Mouse (Mus musculus): ENCODE measurements around the gene Sphk2. TPM values are rescaled to one million over a fixed set of nuclear protein-coding genes. Genes with fewer than 3 reads are reported as not detected.

The Sphk2 gene
- polyA plus RNA-seq, 1 experiment from 2014 or later = 17.5 TPM

GRCm38 (mm10) chr7:45744387-45744786 is 26.6 kb upstream of the Sphk2 start:
- Histone ChIP-seq H3K9ac (no peak overlapping the region), H3K4me2 (no peak overlapping the region), H3K4me3 (no peak overlapping the region), H3K27ac (replicated peaks) (no peak overlapping the region), H3K9me3 (no peaks in the 10 kb centered on the region; the same call in 1 of the 2 replicates), H3K27me3 (replicated peaks) (peaks cover 14% of the 10 kb centered on the region), H3K4me1 (peaks cover 23% of the 10 kb centered on the region), H3K36me3 (no peaks in the 10 kb centered on the region)
- no peak for ATAC-seq (ENCODE audit: extremely low read depth, insufficient number of reproducible peaks, low FRiP score, low TSS enrichment)
- 27% methylated on average over 2 of the region's 2 CpGs for WGBS

- Histone ChIP-seq H3K27ac (replicated peaks) (no peak overlapping the region), H3K9ac (peak overlapping the region; percentile 59)
- WGBS = 34% methylated on average over 19 of the region's 19 CpGs
Measured at GRCm38 (mm10) chr7:45742338-45742737, 24.5 kb upstream of the Sphk2 start.

GRCm38 (mm10) chr7:45741777-45742176 is 24.0 kb upstream of the Sphk2 start:
- Histone ChIP-seq H3K27me3 (replicated peaks) (peaks cover 14% of the 10 kb centered on the region), H3K9ac (peak overlapping the region; percentile 59), H3K4me2 (peak overlapping the region; percentile 56), H3K4me1 (peaks cover 10% of the 10 kb centered on the region; the same call in 1 of the 2 replicates), H3K4me3 (peak overlapping the region; percentile 38), H3K36me3 (no peaks in the 10 kb centered on the region), H3K9me3 (no peaks in the 10 kb centered on the region; the same call in 1 of the 2 replicates), H3K27ac (replicated peaks) (no peak overlapping the region)
- WGBS = 33% methylated on average over 11 of the region's 11 CpGs
- no peak for ATAC-seq (ENCODE audit: extremely low read depth, insufficient number of reproducible peaks, low FRiP score, low TSS enrichment)

More at GRCm38 (mm10) chr7:45742338-45742737, 24.5 kb upstream of the Sphk2 start:
- no peak for ATAC-seq (ENCODE audit: extremely low read depth, insufficient number of reproducible peaks, low FRiP score, low TSS enrichment)
- peak overlapping the region; percentile 56 for H3K4me2 ChIP-seq
- H3K27me3 ChIP-seq (replicated peaks) = peaks cover 14% of the 10 kb centered on the region
- peaks cover 10% of the 10 kb centered on the region; the same call in 1 of the 2 replicates for H3K4me1 ChIP-seq
- no peaks in the 10 kb centered on the region for H3K36me3 ChIP-seq
- no peaks in the 10 kb centered on the region; the same call in 1 of the 2 replicates for H3K9me3 ChIP-seq
- H3K4me3 ChIP-seq = peak overlapping the region; percentile 38

- no peaks in the 10 kb centered on the region for H3K36me3 ChIP-seq
- no peak for ATAC-seq (ENCODE audit: extremely low read depth, insufficient number of reproducible peaks, low FRiP score, low TSS enrichment)
- H3K4me2 ChIP-seq = peak overlapping the region; percentile 56; the same call in 1 of the 2 replicates
- 71% methylated on average over 12 of the region's 12 CpGs for WGBS
- peaks cover 14% of the 10 kb centered on the region for H3K27me3 ChIP-seq (replicated peaks)
- no peaks in the 10 kb centered on the region for H3K9me3 ChIP-seq
- peaks cover 10% of the 10 kb centered on the region; the same call in 1 of the 2 replicates for H3K4me1 ChIP-seq
- no peak overlapping the region for H3K27ac ChIP-seq (replicated peaks)
- H3K9ac ChIP-seq = peak overlapping the region; percentile 59; the same call in 1 of the 2 replicates
- peak overlapping the region; percentile 38; the same call in 1 of the 2 replicates for H3K4me3 ChIP-seq
Measured at GRCm38 (mm10) chr7:45741308-45741707, 23.5 kb upstream of the Sphk2 start.

- Histone ChIP-seq H3K27me3 (replicated peaks) (peaks cover 14% of the 10 kb centered on the region), H3K27ac (replicated peaks) (no peak overlapping the region), H3K9me3 (no peaks in the 10 kb centered on the region), H3K4me1 (peaks cover 10% of the 10 kb centered on the region; the same call in 1 of the 2 replicates), H3K36me3 (no peaks in the 10 kb centered on the region), H3K4me2 (no peak overlapping the region), H3K4me3 (no peak overlapping the region), H3K9ac (no peak overlapping the region)
- WGBS = 71% methylated on average over 10 of the region's 10 CpGs
- ATAC-seq (ENCODE audit: extremely low read depth, insufficient number of reproducible peaks, low FRiP score, low TSS enrichment) = no peak
Measured at GRCm38 (mm10) chr7:45739820-45740219, 22.0 kb upstream of the Sphk2 start.

GRCm38 (mm10) chr7:45739162-45739763 is 21.5 kb upstream of the Sphk2 start:
- Histone ChIP-seq H3K9ac (no peak overlapping the region), H3K4me3 (no peak overlapping the region), H3K36me3 (no peaks in the 10 kb centered on the region), H3K4me1 (peaks cover 10% of the 10 kb centered on the region; the same call in 1 of the 2 replicates), H3K4me2 (no peak overlapping the region), H3K9me3 (no peaks in the 10 kb centered on the region), H3K27ac (replicated peaks) (no peak overlapping the region), H3K27me3 (replicated peaks) (peaks cover 14% of the 10 kb centered on the region)
- 9% methylated on average over 9 of the region's 9 CpGs for WGBS
- ATAC-seq (ENCODE audit: extremely low read depth, insufficient number of reproducible peaks, low FRiP score, low TSS enrichment) = no peak

GRCm38 (mm10) chr7:45733477-45733876 is 15.7 kb upstream of the Sphk2 start:
- H3K4me2 ChIP-seq = no peak overlapping the region
- peaks cover 6% of the 10 kb centered on the region; the same call in 1 of the 2 replicates for H3K36me3 ChIP-seq
- ATAC-seq (ENCODE audit: extremely low read depth, insufficient number of reproducible peaks, low FRiP score, low TSS enrichment) = no peak
- H3K27me3 ChIP-seq (replicated peaks) = no peaks in the 10 kb centered on the region
- peaks cover 12% of the 10 kb centered on the region for H3K4me1 ChIP-seq
- H3K9me3 ChIP-seq = no peaks in the 10 kb centered on the region
- 73% methylated on average over 5 of the region's 5 CpGs for WGBS
- no peak overlapping the region for H3K4me3 ChIP-seq
- no peak overlapping the region for H3K9ac ChIP-seq
- H3K27ac ChIP-seq (replicated peaks) = no peak overlapping the region

GRCm38 (mm10) chr7:45730727-45731431 is 13.1 kb upstream of the Sphk2 start:
- no peak overlapping the region for H3K4me2 ChIP-seq
- no peak for ATAC-seq (ENCODE audit: extremely low read depth, insufficient number of reproducible peaks, low FRiP score, low TSS enrichment)
- no peaks in the 10 kb centered on the region for H3K27me3 ChIP-seq (replicated peaks)
- WGBS = 17% methylated on average over 16 of the region's 16 CpGs
- peaks cover 12% of the 10 kb centered on the region for H3K4me1 ChIP-seq
- 0 out of 2 replicates have a peak overlapping the region, but pooled peaks have one; percentile 16 for H3K9ac ChIP-seq
- no peak overlapping the region for H3K27ac ChIP-seq (replicated peaks)
- no peak overlapping the region for H3K4me3 ChIP-seq
- H3K36me3 ChIP-seq = peaks cover 25% of the 10 kb centered on the region
- H3K9me3 ChIP-seq = no peaks in the 10 kb centered on the region

GRCm38 (mm10) chr7:45727625-45728024 is 9.8 kb upstream of the Sphk2 start:
- H3K27me3 ChIP-seq (replicated peaks) = no peaks in the 10 kb centered on the region
- H3K9ac ChIP-seq = no peak overlapping the region
- no peak overlapping the region for H3K27ac ChIP-seq (replicated peaks)
- no peak for ATAC-seq (ENCODE audit: extremely low read depth, insufficient number of reproducible peaks, low FRiP score, low TSS enrichment)
- H3K4me2 ChIP-seq = no peak overlapping the region
- peaks cover 58% of the 10 kb centered on the region for H3K36me3 ChIP-seq
- no peak overlapping the region for H3K4me3 ChIP-seq
- no peaks in the 10 kb centered on the region for H3K9me3 ChIP-seq
- 64% methylated on average over 3 of the region's 3 CpGs for WGBS
- H3K4me1 ChIP-seq = peaks cover 12% of the 10 kb centered on the region

- ATAC-seq (ENCODE audit: extremely low read depth, insufficient number of reproducible peaks, low FRiP score, low TSS enrichment) = no peak
- H3K9me3 ChIP-seq = no peaks in the 10 kb centered on the region
- H3K36me3 ChIP-seq = peaks cover 70% of the 10 kb centered on the region
- H3K4me2 ChIP-seq = no peak overlapping the region
- H3K4me1 ChIP-seq = peaks cover 12% of the 10 kb centered on the region
- no peak overlapping the region for H3K27ac ChIP-seq (replicated peaks)
- no peak overlapping the region for H3K9ac ChIP-seq
- no peaks in the 10 kb centered on the region for H3K27me3 ChIP-seq (replicated peaks)
- no peak overlapping the region for H3K4me3 ChIP-seq
- 89% methylated on average over 10 of the region's 10 CpGs for WGBS
Measured at GRCm38 (mm10) chr7:45726419-45726818, 8.6 kb upstream of the Sphk2 start.

- Histone ChIP-seq H3K9ac (no peak within 1 kb of the TSS), H3K4me1 (peaks cover 10% of the 10 kb centered on the region), H3K36me3 (peaks cover 77% of the 10 kb centered on the region), H3K4me3 (no peak within 1 kb of the TSS), H3K27ac (replicated peaks) (no peak within 1 kb of the TSS), H3K9me3 (no peaks in the 10 kb centered on the region), H3K4me2 (no peak within 1 kb of the TSS), H3K27me3 (replicated peaks) (no peaks in the 10 kb centered on the region)
- no peak for ATAC-seq (ENCODE audit: extremely low read depth, insufficient number of reproducible peaks, low FRiP score, low TSS enrichment)
- 89% methylated on average over 11 of the region's 11 CpGs for WGBS
Measured at GRCm38 (mm10) chr7:45725713-45726112, 7.9 kb upstream of the Sphk2 start, which contains the start of gene Spaca4. Gene Spaca4 (minus strand): TSS chr7:45725813.
